Mouse (Mus musculus) liver, adult 2 months (tissue): Measurements from ENCODE around the gene Fkbp1a.

Experiments used
- CTCF ChIP-seq: fragments of 200-500 bp; IDR thresholded peaks from 2 replicates; pipeline ENCODE4 v1.5.1; 2011; ENCODE audit warnings: low read depth, low read length, control low read depth
- POLR2A ChIP-seq: fragments of 200-500 bp; IDR thresholded peaks from 2 replicates; pipeline ENCODE4 v1.6.1; 2011; ENCODE audit warnings: low read length, control low read depth; ENCODE audit not compliant: insufficient read depth; ENCODE audit errors: extremely low read depth

DNA sequence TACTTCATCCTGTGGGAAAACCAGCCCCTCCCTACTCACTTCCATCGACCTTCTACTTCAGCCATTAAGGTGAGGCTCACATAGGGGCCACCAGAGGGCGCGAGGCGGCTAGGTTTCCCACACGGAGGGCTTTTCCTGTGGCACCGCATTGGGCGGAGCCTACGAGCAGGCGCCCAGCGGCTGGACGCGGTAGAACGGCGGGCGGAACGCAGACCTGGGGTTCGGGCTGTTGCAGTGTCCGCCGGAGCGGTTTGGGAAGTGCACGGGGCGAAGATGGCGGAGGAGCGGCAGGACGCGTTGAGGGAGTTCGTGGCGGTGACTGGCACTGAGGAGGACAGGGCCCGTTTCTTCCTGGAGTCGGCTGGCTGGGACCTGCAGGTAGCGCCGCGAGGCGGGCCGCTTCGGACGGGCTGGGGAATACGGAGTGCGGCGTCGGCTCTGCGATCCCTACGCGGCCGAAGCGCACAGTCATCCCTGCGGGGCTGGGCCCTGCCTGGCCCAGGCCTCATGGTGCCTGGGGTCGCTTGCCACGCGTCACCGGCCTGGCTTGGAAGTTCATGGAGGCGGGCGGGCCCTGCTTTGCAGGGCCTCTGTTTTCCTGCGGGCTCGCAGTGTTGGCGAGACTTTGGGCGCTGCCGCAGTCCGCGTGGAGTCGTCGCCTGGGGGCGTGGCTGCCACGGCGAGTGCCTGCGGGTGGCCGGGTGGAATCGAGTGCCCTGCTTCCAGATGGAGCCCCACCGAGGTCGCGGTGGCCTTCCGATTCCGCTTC lies 48.1 kb upstream of the Fkbp1a start, which contains the start of gene Nsfl1c:
- TF ChIP-seq POLR2A (peak; percentile 71; the same call in 1 of the 2 replicates), CTCF (peak; percentile 95)
